ENCODE assay signal across 15 mouse cellular contexts in the genomic region with DNA sequence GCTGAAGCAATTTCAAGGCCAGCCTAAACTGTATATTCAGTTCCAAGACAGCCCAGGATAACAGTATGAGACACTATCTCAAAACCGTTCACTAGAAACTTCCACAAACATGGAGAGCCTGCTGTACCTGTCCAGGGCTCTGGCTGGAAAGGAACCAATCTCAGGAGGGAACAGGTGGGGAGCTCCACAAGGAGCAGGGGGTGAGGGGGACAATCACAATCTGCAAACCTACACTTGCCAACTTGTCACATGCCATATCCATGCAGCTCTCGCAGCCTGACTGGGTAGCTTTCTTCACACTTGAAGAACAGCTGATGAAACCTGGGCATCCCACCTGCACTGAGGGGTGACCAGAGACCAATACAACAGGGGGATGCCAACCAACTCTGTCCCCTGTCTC.
"Had no signal": no experiment of that assay in that cellular context is flagged by ENCODE, and none has a peak within 500 bp of the region (broad histone marks: within the 10 kb centered on the region; RNA-seq: fewer than 3 reads in every experiment).

No protein-coding gene starts in this region.

- DNase-seq: kidney, adult 9 months; kidney, postnatal 36 days; left cerebral cortex, postnatal 4 days; lung, adult 2 months; lung, postnatal 10 days; right cerebral cortex, adult 18-20 months; right cerebral cortex, postnatal 25 days; thymus, postnatal 14 days had no signal

- H3K9ac ChIP-seq: limb, embryonic 13.5 days; liver, embryonic 15.5 days; midbrain, embryonic 12.5 days had no signal

- H3K27me3 ChIP-seq: limb, embryonic 13.5 days; liver, embryonic 15.5 days; midbrain, embryonic 12.5 days had no signal

- H3K4me1 ChIP-seq: limb, embryonic 13.5 days; midbrain, embryonic 12.5 days had no signal

- ATAC-seq: midbrain, embryonic 16.5 days had no signal

- H3K27ac ChIP-seq: kidney, postnatal 0 days; limb, embryonic 13.5 days; liver, embryonic 15.5 days; macrophage; midbrain, embryonic 12.5 days; stomach, postnatal 0 days had no signal

- H3K4me2 ChIP-seq: limb, embryonic 13.5 days; liver, embryonic 15.5 days; midbrain, embryonic 12.5 days had no signal

- H3K9me3 ChIP-seq: limb, embryonic 13.5 days; liver, embryonic 15.5 days; midbrain, embryonic 12.5 days had no signal

- H3K4me3 ChIP-seq: limb, embryonic 13.5 days; liver, embryonic 15.5 days; midbrain, embryonic 12.5 days had no signal
